Mouse (Mus musculus): ENCODE data around the gene Gm26661. TPM values are rescaled to one million over a fixed set of nuclear protein-coding genes. Genes with fewer than 3 reads are reported as not detected.

Gm26661 gene
- polyA plus RNA-seq, 1 experiment from 2014 or later: not detected

Other genes starting within 250 kb of the Gm26661 start
- 0.89 and 1.2 TPM in 2 replicates for gene Gm3558, start 223.0 kb upstream of the Gm26661 start, polyA plus RNA-seq (2014; fragmentation: Nextera tagmentation; extraction: Ambion mirVana)
- gene Gm10338, start 196.0 kb upstream of the Gm26661 start, polyA plus RNA-seq (2014; fragmentation: Nextera tagmentation; extraction: Ambion mirVana): not detected in 2 replicates
- not detected in 2 replicates for gene Gm10128, start 147.6 kb upstream of the Gm26661 start, polyA plus RNA-seq (2014; fragmentation: Nextera tagmentation; extraction: Ambion mirVana)
- 14.4 and 15.5 TPM in 2 replicates for gene Flnb, start 26.4 kb downstream of the Gm26661 start, polyA plus RNA-seq (2014; fragmentation: Nextera tagmentation; extraction: Ambion mirVana)
- not detected in 2 replicates for gene Gm45521, start 165.7 kb downstream of the Gm26661 start, polyA plus RNA-seq (2014; fragmentation: Nextera tagmentation; extraction: Ambion mirVana)
- not detected in 2 replicates for gene Dnase1l3, start 203.0 kb downstream of the Gm26661 start, polyA plus RNA-seq (2014; fragmentation: Nextera tagmentation; extraction: Ambion mirVana)
- gene Abhd6, start 211.3 kb downstream of the Gm26661 start, polyA plus RNA-seq (2014; fragmentation: Nextera tagmentation; extraction: Ambion mirVana): 17.3 and 17.5 TPM in 2 replicates

Data from neural tube, embryonic 11.5 days (tissue).